Mouse (Mus musculus) heart, adult 2 months (tissue): ENCODE results near the gene Wfdc6b. TPM values are rescaled to one million over a fixed set of nuclear protein-coding genes. Genes with fewer than 3 reads are reported as not detected.

Source experiments
- DNase-seq, 2 experiments: peaks; one replicate each; pipeline ENCODE4 v3.0.0; 2021
- H3K27ac ChIP-seq: fragments of 200-600 bp; 2 replicates; pipeline ENCODE4 v1.8.1; 2022
- H3K27me3 ChIP-seq: fragments of 200-500 bp; 2 replicates; pipeline ENCODE4 v1.6.1; 2012; ENCODE audit warnings: mild to moderate bottlenecking, low read length, inconsistent platforms, mixed read lengths; ENCODE audit not compliant: control insufficient read depth, insufficient read depth
- H3K36me3 ChIP-seq: fragments of 200-500 bp; 2 replicates; pipeline ENCODE4 v1.6.1; 2012; ENCODE audit warnings: low read length, inconsistent platforms; ENCODE audit not compliant: control insufficient read depth, insufficient read depth
- H3K4me1 ChIP-seq: fragments of 200-500 bp; 2 replicates; pipeline ENCODE4 v1.6.1; 2011; ENCODE audit warnings: low read length; ENCODE audit not compliant: control insufficient read depth, insufficient read depth
- H3K4me3 ChIP-seq: fragments of 200-600 bp; 2 replicates; pipeline ENCODE4 v1.8.1; 2022
- H3K79me2 ChIP-seq: fragments of 200-500 bp; replicated peaks from 2 replicates; pipeline ENCODE4 v1.6.1; 2012; ENCODE audit warnings: mild to moderate bottlenecking, inconsistent platforms, low read length, moderate library complexity, mixed read lengths; ENCODE audit not compliant: control insufficient read depth, insufficient read depth
- H3K9ac ChIP-seq: fragments of 200-500 bp; 2 replicates; pipeline ENCODE4 v1.6.1; 2012; ENCODE audit warnings: low read depth, mild to moderate bottlenecking, control low read depth, inconsistent platforms, low read length, mixed read lengths
- CTCF ChIP-seq: fragments of 200-600 bp; IDR thresholded peaks from 2 replicates; pipeline ENCODE4 v1.8.1; 2022; ENCODE audit warnings: antibody characterized with exemption, mild to moderate bottlenecking, moderate library complexity
- EP300 ChIP-seq: fragments of 200-500 bp; IDR thresholded peaks from 2 replicates; pipeline ENCODE4 v1.6.1; 2011; ENCODE audit warnings: low read depth, low read length, control low read depth; ENCODE audit not compliant: insufficient read depth
- POLR2A ChIP-seq: fragments of 200-500 bp; IDR thresholded peaks from 2 replicates; pipeline ENCODE4 v1.6.1; 2011; ENCODE audit warnings: mild to moderate bottlenecking, low read depth, low read length, control low read depth; ENCODE audit not compliant: insufficient read depth
- WGBS: fragments of 180-500 bp; shearing (Covaris S2); methylation state at CpG from one replicate; pipeline ENCODE4 v1.1.7; 2018; 5-methylcytosine and 5-hydroxymethylcytosine counted together
- intact Hi-C: fragments of 180-260 bp; cut with DNase I; formaldehyde crosslinking; loops from one replicate; pipeline ENCODE4 v1.15.1; 2025
- polyA plus RNA-seq: library from polyadenylated mRNA; depleted of rRNA; stranded (reverse); fragments of >200 nt; gene quantifications from 2 replicates; pipeline ENCODE4 v1.2.3, GENCODE M21; 2012; rRNA removed
- total RNA-seq, 2 experiments: library from RNA; stranded (reverse); gene quantifications; 2 replicates each; pipeline ENCODE4 v1.2.3; 2021

Gene Wfdc6b
- total and polyA plus RNA-seq, 3 experiments: not detected

DNA sequence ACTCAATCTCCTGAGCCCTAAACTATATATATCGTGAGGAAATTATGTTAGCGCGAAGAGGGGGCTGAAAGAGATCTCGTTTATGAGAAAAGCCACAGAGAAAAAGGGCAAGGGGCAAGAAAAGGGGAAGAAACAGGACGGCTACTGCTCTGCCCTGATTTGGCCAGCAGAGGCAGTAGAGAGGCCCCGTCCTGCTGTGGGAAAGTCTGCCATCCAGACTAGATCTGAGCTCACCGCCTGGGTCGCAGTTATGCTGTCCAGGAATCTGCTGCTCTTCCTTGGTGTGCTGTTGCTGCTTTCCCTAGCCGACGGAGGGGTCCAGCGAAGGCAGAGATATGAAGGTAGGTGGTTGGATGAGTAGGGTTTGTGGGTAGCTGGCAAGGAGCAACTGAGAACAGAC lies 42.5 kb downstream of the Wfdc6b start, which contains the start of gene Wfdc10:
Wfdc10 (plus strand) TSS at position 189 of the 400 bp plus-strand sequence.
- Histone ChIP-seq H3K27ac (no peak within 1 kb of the TSS), H3K79me2 (no peaks in the 10 kb centered on the region), H3K4me1 (no peaks in the 10 kb centered on the region), H3K27me3 (no peaks in the 10 kb centered on the region), H3K9ac (no peak within 1 kb of the TSS), H3K36me3 (no peaks in the 10 kb centered on the region), H3K4me3 (no peak within 1 kb of the TSS)
- peak; percentile 83 for TF ChIP-seq CTCF
- TF ChIP-seq POLR2A: no peak
- peak; percentile 27 to 37 for DNase-seq
- WGBS: 15% methylated on average over 11 of the region's 11 CpGs
- intact Hi-C loops: no loop called here

DNA sequence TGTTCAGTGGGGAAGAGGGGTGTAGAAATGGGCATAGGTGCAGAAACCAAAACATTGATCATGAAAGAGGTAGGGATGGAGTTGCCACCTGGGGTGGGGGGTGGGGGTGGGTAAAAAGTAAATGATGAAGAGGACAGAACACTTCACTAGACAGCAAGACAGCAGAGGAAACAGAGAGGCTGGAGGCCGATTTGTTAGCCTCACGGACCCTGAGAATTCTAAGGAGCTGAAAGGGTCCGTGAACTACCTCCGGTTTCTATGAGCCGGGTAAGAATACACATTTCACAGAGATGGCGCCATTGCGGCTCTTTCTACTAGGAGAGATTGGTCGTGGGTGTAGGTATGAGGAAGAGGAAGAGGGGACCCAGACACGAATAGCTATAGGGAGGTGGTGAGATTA lies 43.2 kb downstream of the Wfdc6b start, which contains the start of gene Wfdc9:
Wfdc9 (minus strand) TSS at position 101 of the 400 bp plus-strand sequence.
- no peak for DNase-seq
- no peak within 1 kb of the TSS for H3K4me3 ChIP-seq
- WGBS: 73% methylated on average over 9 of the region's 9 CpGs
- TF ChIP-seq POLR2A (no peak), EP300 (no peak), CTCF (no peak)
- H3K9ac ChIP-seq: no peak within 1 kb of the TSS
- no peaks in the 10 kb centered on the region for H3K36me3 ChIP-seq
- H3K27me3 ChIP-seq: no peaks in the 10 kb centered on the region
- no peak within 1 kb of the TSS for H3K27ac ChIP-seq
- H3K4me1 ChIP-seq: no peaks in the 10 kb centered on the region
- intact Hi-C loops: no loop called here
- H3K79me2 ChIP-seq: no peaks in the 10 kb centered on the region

DNA sequence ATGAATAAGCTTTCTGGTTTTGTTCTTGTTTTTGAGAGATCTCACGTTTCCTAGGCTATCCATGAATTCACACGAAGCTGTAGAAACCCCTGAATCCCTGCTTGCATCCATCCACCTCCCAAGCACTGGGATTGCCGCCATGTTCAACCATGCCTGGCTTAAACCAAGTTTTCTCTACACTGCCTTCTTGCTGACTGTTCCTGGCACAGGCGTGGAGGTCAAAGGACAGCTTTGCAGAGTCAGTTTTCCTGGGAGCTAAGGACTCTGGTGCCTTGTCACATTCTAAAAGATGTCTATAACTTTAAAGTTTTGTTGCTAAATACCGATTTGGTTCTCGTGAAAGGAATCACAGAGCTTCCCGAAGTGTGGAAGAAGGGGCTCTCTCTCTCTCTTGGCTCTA lies 51.5 kb downstream of the Wfdc6b start:
- Histone ChIP-seq H3K27ac (no peak overlapping the region), H3K4me1 (no peaks in the 10 kb centered on the region), H3K36me3 (no peaks in the 10 kb centered on the region), H3K9ac (no peak overlapping the region), H3K4me3 (no peak overlapping the region), H3K27me3 (no peaks in the 10 kb centered on the region), H3K79me2 (no peaks in the 10 kb centered on the region)
- intact Hi-C loops: no loop called here
- DNase-seq: no peak
- WGBS: 79% methylated on average over 7 of the region's 7 CpGs
- no peak for TF ChIP-seq POLR2A
- no peak for TF ChIP-seq EP300
- no peak for TF ChIP-seq CTCF

Other genes with a start within 250 kb of the Wfdc6b start
Only the 30 nearest of the 33 such genes appear.
- not detected for gene Rbpjl, start 210.4 kb upstream of the Wfdc6b start, total RNA-seq
- 0.03 and 0.18 TPM in 2 replicates for gene Rbpjl, start 210.4 kb upstream of the Wfdc6b start, polyA plus RNA-seq
- gene Matn4, start 208.4 kb upstream of the Wfdc6b start, total RNA-seq: under 1 TPM; 0.26 to 0.43 TPM
- gene Matn4, start 208.4 kb upstream of the Wfdc6b start, polyA plus RNA-seq: 0.70 and 0.82 TPM in 2 replicates
- gene Sdc4, start 169.6 kb upstream of the Wfdc6b start, total RNA-seq: 10 to 100 TPM; 20.2 to 26.0 TPM
- gene Sdc4, start 169.6 kb upstream of the Wfdc6b start, polyA plus RNA-seq: 14.7 and 15.5 TPM in 2 replicates
- 10 to 100 TPM; 21.1 to 26.4 TPM for gene Sys1, start 156.6 kb upstream of the Wfdc6b start, total RNA-seq
- 52.0 and 55.0 TPM in 2 replicates for gene Sys1, start 156.6 kb upstream of the Wfdc6b start, polyA plus RNA-seq
- gene Gm20458, start 152.6 kb upstream of the Wfdc6b start, total RNA-seq: 1 to 10 TPM; 8.0 to 9.2 TPM
- 7.8 and 17.2 TPM in 2 replicates for gene Gm20458, start 152.6 kb upstream of the Wfdc6b start, polyA plus RNA-seq
- gene Trp53tg5, start 139.8 kb upstream of the Wfdc6b start, total RNA-seq: not detected
- gene Trp53tg5, start 139.8 kb upstream of the Wfdc6b start, polyA plus RNA-seq: not detected in 2 replicates
- 10 to 100 TPM in 1 of 2 experiments, 1 to 10 TPM in 1; 8.0 to 10.3 TPM for gene Dbndd2, start 127.4 kb upstream of the Wfdc6b start, total RNA-seq
- gene Dbndd2, start 127.4 kb upstream of the Wfdc6b start, polyA plus RNA-seq: 17.9 and 31.9 TPM in 2 replicates
- 10 to 100 TPM; 31.3 to 31.5 TPM for gene Pigt, start 116.0 kb upstream of the Wfdc6b start, total RNA-seq
- 47.1 and 51.3 TPM in 2 replicates for gene Pigt, start 116.0 kb upstream of the Wfdc6b start, polyA plus RNA-seq
- gene Wfdc2, start 51.1 kb upstream of the Wfdc6b start, total RNA-seq: 1 to 10 TPM in 1 of 2 experiments, under 1 TPM in 1; 0.43 to 1.3 TPM
- 0.50 and 78.4 TPM in 2 replicates for gene Wfdc2, start 51.1 kb upstream of the Wfdc6b start, polyA plus RNA-seq
- not detected for gene Spint3, start 40.1 kb upstream of the Wfdc6b start, total RNA-seq
- gene Spint3, start 40.1 kb upstream of the Wfdc6b start, polyA plus RNA-seq: not detected in 2 replicates
- under 1 TPM in 1 of 2 experiments, not detected in 1; 0.30 TPM for gene Wfdc6a, start 28.1 kb upstream of the Wfdc6b start, total RNA-seq
- 0.47 and 0.56 TPM in 2 replicates for gene Wfdc6a, start 28.1 kb upstream of the Wfdc6b start, polyA plus RNA-seq
- not detected for gene Eppin, start 19.9 kb upstream of the Wfdc6b start, total RNA-seq
- gene Eppin, start 19.9 kb upstream of the Wfdc6b start, polyA plus RNA-seq: 0.16 TPM in 1 of 2 replicates, not detected in the other
- gene Wfdc8, start 104 bp downstream of the Wfdc6b start, total RNA-seq: not detected
- gene Wfdc8, start 104 bp downstream of the Wfdc6b start, polyA plus RNA-seq: not detected in 2 replicates
- gene Wfdc16, start 25.3 kb downstream of the Wfdc6b start, total RNA-seq: not detected
- gene Wfdc16, start 25.3 kb downstream of the Wfdc6b start, polyA plus RNA-seq: not detected in 2 replicates
- gene Wfdc10, start 42.5 kb downstream of the Wfdc6b start, total RNA-seq: not detected
- gene Wfdc10, start 42.5 kb downstream of the Wfdc6b start, polyA plus RNA-seq: not detected in 2 replicates
- gene Wfdc9, start 43.1 kb downstream of the Wfdc6b start, total RNA-seq: not detected
- gene Wfdc9, start 43.1 kb downstream of the Wfdc6b start, polyA plus RNA-seq: not detected in 2 replicates
- gene Wfdc11, start 60.6 kb downstream of the Wfdc6b start, total RNA-seq: not detected
- not detected in 2 replicates for gene Wfdc11, start 60.6 kb downstream of the Wfdc6b start, polyA plus RNA-seq
- gene Wfdc13, start 71.6 kb downstream of the Wfdc6b start, total RNA-seq: not detected
- gene Wfdc13, start 71.6 kb downstream of the Wfdc6b start, polyA plus RNA-seq: 0.25 TPM in 1 of 2 replicates, not detected in the other
- not detected for gene Spint4, start 85.0 kb downstream of the Wfdc6b start, total RNA-seq
- gene Spint4, start 85.0 kb downstream of the Wfdc6b start, polyA plus RNA-seq: not detected in 2 replicates
- gene Spint5, start 101.8 kb downstream of the Wfdc6b start, total RNA-seq: not detected
- not detected in 2 replicates for gene Spint5, start 101.8 kb downstream of the Wfdc6b start, polyA plus RNA-seq
- not detected for gene Wfdc3, start 132.4 kb downstream of the Wfdc6b start, total RNA-seq
- gene Wfdc3, start 132.4 kb downstream of the Wfdc6b start, polyA plus RNA-seq: 0.31 and 0.50 TPM in 2 replicates
- gene Dnttip1, start 132.5 kb downstream of the Wfdc6b start, total RNA-seq: 10 to 100 TPM; 21.8 to 21.9 TPM
- gene Dnttip1, start 132.5 kb downstream of the Wfdc6b start, polyA plus RNA-seq: 15.0 and 15.9 TPM in 2 replicates
- 1 to 10 TPM; 1.5 to 4.2 TPM for gene Ube2c, start 156.4 kb downstream of the Wfdc6b start, total RNA-seq
- gene Ube2c, start 156.4 kb downstream of the Wfdc6b start, polyA plus RNA-seq: 3.0 and 7.3 TPM in 2 replicates
- gene Tnnc2, start 166.4 kb downstream of the Wfdc6b start, total RNA-seq: under 1 TPM in 1 of 2 experiments, not detected in 1; 0.50 TPM
- gene Tnnc2, start 166.4 kb downstream of the Wfdc6b start, polyA plus RNA-seq: not detected in 2 replicates
- gene Snx21, start 172.3 kb downstream of the Wfdc6b start, total RNA-seq: 10 to 100 TPM; 21.2 to 30.3 TPM
- gene Snx21, start 172.3 kb downstream of the Wfdc6b start, polyA plus RNA-seq: 24.7 and 29.0 TPM in 2 replicates
- gene Acot8, start 191.4 kb downstream of the Wfdc6b start, total RNA-seq: 10 to 100 TPM; 13.3 to 14.0 TPM
- 17.0 and 19.1 TPM in 2 replicates for gene Acot8, start 191.4 kb downstream of the Wfdc6b start, polyA plus RNA-seq
- gene Zswim3, start 191.6 kb downstream of the Wfdc6b start, total RNA-seq: 1 to 10 TPM; 1.7 to 2.1 TPM
- gene Zswim3, start 191.6 kb downstream of the Wfdc6b start, polyA plus RNA-seq: 2.1 and 2.8 TPM in 2 replicates
- 1 to 10 TPM; 4.5 to 5.3 TPM for gene Zswim1, start 209.2 kb downstream of the Wfdc6b start, total RNA-seq
- gene Zswim1, start 209.2 kb downstream of the Wfdc6b start, polyA plus RNA-seq: 5.1 and 6.4 TPM in 2 replicates
- under 1 TPM; 0.60 to 0.68 TPM for gene Spata25, start 215.0 kb downstream of the Wfdc6b start, total RNA-seq
- gene Spata25, start 215.0 kb downstream of the Wfdc6b start, polyA plus RNA-seq: 0.23 TPM in 1 of 2 replicates, not detected in the other
- 10 to 100 TPM; 94.3 to 99.8 TPM for gene Ctsa, start 219.4 kb downstream of the Wfdc6b start, total RNA-seq
- 200 and 232 TPM in 2 replicates for gene Ctsa, start 219.4 kb downstream of the Wfdc6b start, polyA plus RNA-seq